Mouse (Mus musculus): ENCODE data around the gene Mlip.

- TF ChIP-seq CTCF (IDR thresholded peaks at IDR 0.05; ENCODE audit: low read depth) (no peak), EP300 (optimal IDR thresholded peaks at IDR 0.05) (no peak)
These were observed 204.1 kb downstream of the Mlip start for GRCm38 (mm10) chr9:77148518-77149257.
